Mouse (Mus musculus): ENCODE data around the gene Zp3r. TPM values are rescaled to one million over a fixed set of nuclear protein-coding genes. Genes with fewer than 3 reads are reported as not detected.
"Not testable (repeated sequence)": the region's sequence is repeated elsewhere in the genome, so short reads cannot be mapped to it uniquely, and the experiment has no call there.

Zp3r gene
- polyA plus RNA-seq (2012; rRNA removed) = not detected in 2 replicates
- not detected in 2 replicates for polyA plus RNA-seq (2014; fragmentation: Nextera tagmentation; extraction: Ambion mirVana)

DNA sequence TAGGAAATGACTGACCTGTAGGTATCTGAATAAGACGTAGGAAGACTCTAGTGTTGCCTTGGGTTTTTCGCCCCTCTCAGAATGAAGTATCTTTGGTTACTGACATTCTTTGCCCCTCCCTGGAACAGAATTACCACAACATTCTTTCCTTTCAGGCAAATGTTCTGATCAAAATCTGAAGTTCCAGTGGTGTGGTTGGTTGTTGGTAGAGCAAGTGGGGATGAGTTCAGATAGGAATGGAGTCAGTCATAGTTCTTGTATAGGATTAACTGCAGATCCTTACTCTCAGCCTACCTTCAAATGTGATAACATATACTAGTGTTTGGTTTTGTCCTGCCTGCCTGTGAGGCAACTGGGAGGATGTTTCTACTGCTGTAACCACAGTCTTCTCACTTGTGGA is at the start of gene Zp3r:
TSS of gene Zp3r (minus strand) at position 101 of the 400 bp plus-strand sequence.
- ATAC-seq (ENCODE audit: insufficient read depth) (no peak), DNase-seq (ENCODE audit: low read depth in 3 of 3, low spot score in 3 of 3) (no peak)
- Histone ChIP-seq H3K9ac (replicated peaks) (no peak within 1 kb of the TSS), H3K4me2 (ENCODE audit: low read depth) (no peak within 1 kb of the TSS), H3K9me3 (ENCODE audit: control insufficient read depth, low read length) (no peaks in the 10 kb centered on the region), H3K27ac (no peak within 1 kb of the TSS), H3K4me3 (ENCODE audit: insufficient read depth in 1 of 2, low read depth in 2 of 2, low read length in 2 of 2) (no peak within 1 kb of the TSS), H3K4me1 (replicated peaks; ENCODE audit: control insufficient read depth in 2 of 2, insufficient read depth in 2 of 2, low read length in 1 of 2) (no peaks in the 10 kb centered on the region; a peak in 1 of 4 replicates), H3K36me3 (replicated peaks; ENCODE audit: control insufficient read depth, insufficient read depth, low read depth) (no peaks in the 10 kb centered on the region), H3K27me3 (ENCODE audit: control insufficient read depth, insufficient read depth, low read length) (no peaks in the 10 kb centered on the region)
- 66% methylated on average over 2 of the region's 2 CpGs for WGBS (ENCODE audit: insufficient replicate concordance)
- TF ChIP-seq CTCF (IDR thresholded peaks at IDR 0.05; ENCODE audit: low read depth) (no peak), EP300 (IDR thresholded peaks at IDR 0.05; ENCODE audit: low read depth) (no peak)

DNA sequence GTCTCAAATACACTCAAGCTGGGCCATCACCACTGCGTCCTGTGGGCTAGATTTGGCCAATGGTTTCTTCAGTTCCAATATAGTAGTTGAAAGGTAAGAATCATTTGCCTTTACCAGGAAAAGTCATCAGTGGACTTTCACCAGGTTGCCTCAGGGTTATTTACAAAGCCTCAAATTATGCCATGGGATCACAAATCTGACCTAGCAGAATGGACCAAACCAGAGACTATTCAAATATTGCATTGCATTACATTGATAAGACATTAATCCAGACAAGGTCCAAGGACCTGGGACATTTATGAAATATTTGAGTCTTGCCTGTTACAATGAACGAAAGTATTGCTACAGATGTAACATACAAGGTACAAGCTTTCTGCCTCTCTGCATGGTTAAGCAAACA is 49.1 kb upstream of the Zp3r start:
- DNase-seq (ENCODE audit: low read depth in 3 of 3, low spot score in 3 of 3) (no peak), ATAC-seq (ENCODE audit: insufficient read depth) (no peak)
- H3K4me1 ChIP-seq (replicated peaks; ENCODE audit: control insufficient read depth in 2 of 2, insufficient read depth in 2 of 2, low read length in 1 of 2) = no peaks in the 10 kb centered on the region
- H3K36me3 ChIP-seq (replicated peaks; ENCODE audit: control insufficient read depth, insufficient read depth, low read depth) = no peaks in the 10 kb centered on the region
- H3K9me3 ChIP-seq (ENCODE audit: control insufficient read depth, low read length) = no peaks in the 10 kb centered on the region
- no peak overlapping the region for H3K4me3 ChIP-seq (ENCODE audit: insufficient read depth in 1 of 2, low read depth in 2 of 2, low read length in 2 of 2)
- TF ChIP-seq CTCF (IDR thresholded peaks at IDR 0.05; ENCODE audit: low read depth) (no peak), EP300 (IDR thresholded peaks at IDR 0.05; ENCODE audit: low read depth) (no peak)
- no peaks in the 10 kb centered on the region for H3K27me3 ChIP-seq (ENCODE audit: control insufficient read depth, insufficient read depth, low read length)
- WGBS (ENCODE audit: insufficient replicate concordance) = 64% methylated on average over 2 of the region's 2 CpGs
- no peak overlapping the region for H3K9ac ChIP-seq (replicated peaks)
- no peak overlapping the region for H3K27ac ChIP-seq
- no peak overlapping the region for H3K4me2 ChIP-seq (ENCODE audit: low read depth)

DNA sequence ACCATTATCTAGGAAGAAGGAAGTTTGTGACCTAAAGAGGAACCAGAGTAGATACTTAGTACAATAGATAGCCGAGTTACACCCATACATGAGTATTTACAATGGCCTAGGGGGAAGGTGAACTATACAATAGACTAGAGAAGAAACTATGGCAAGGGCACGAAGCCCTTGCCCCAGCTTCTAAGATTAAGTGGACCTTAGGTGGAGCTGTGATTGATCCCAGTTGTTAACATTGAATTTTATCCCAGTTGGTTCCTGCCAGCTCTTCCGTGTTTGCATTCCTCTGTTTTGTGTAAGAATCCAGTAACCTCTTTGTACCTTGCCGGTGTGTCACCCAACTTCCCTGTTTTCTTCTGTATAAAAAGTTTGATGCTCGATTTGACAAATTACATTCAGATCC is 34.2 kb upstream of the Zp3r start:
- H3K4me3 ChIP-seq (ENCODE audit: insufficient read depth in 1 of 2, low read depth in 2 of 2, low read length in 2 of 2); H3K36me3 ChIP-seq (replicated peaks; ENCODE audit: control insufficient read depth, insufficient read depth, low read depth); DNase-seq (ENCODE audit: low read depth in 3 of 3, low spot score in 3 of 3); H3K9me3 ChIP-seq (ENCODE audit: control insufficient read depth, low read length); H3K27ac ChIP-seq; H3K4me2 ChIP-seq (ENCODE audit: low read depth); H3K27me3 ChIP-seq (ENCODE audit: control insufficient read depth, insufficient read depth, low read length); ATAC-seq (ENCODE audit: insufficient read depth); H3K9ac ChIP-seq (replicated peaks); H3K4me1 ChIP-seq (replicated peaks; ENCODE audit: control insufficient read depth in 2 of 2, insufficient read depth in 2 of 2, low read length in 1 of 2): not testable (repeated sequence)
- WGBS (ENCODE audit: insufficient replicate concordance) = 73% methylated on average over 5 of the region's 5 CpGs

DNA sequence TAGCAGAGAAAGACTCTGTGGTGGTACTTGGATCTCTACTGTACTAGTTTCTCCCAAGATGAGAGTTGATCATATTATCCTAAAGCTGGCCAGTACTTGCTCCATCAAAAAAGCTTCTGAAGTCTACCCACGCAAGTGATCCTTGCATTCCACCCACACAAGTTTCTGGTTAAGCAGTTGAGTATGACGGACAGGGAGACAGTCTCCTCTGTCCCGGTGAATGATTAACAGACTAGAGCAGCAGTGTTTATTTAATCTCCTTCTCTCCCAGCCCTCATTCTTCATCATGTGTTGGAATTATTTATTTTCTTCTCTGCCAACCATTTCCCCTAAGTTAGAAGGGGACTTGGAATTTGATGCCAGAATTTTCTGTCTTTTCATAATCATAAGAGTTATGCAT is 32.0 kb upstream of the Zp3r start, which contains the start of gene C4bp:
TSS of gene C4bp (minus strand) at position 179 of the 400 bp plus-strand sequence.
- Histone ChIP-seq H3K9ac (replicated peaks) (no peak within 1 kb of the TSS), H3K27ac (no peak within 1 kb of the TSS), H3K27me3 (ENCODE audit: control insufficient read depth, insufficient read depth, low read length) (no peaks in the 10 kb centered on the region), H3K4me1 (replicated peaks; ENCODE audit: control insufficient read depth in 2 of 2, insufficient read depth in 2 of 2, low read length in 1 of 2) (peaks cover 0 to 2% of the 10 kb centered on the region in 2 experiments; a peak in 1 of 4 replicates), H3K9me3 (ENCODE audit: control insufficient read depth, low read length) (no peaks in the 10 kb centered on the region), H3K36me3 (replicated peaks; ENCODE audit: control insufficient read depth, insufficient read depth, low read depth) (no peaks in the 10 kb centered on the region), H3K4me2 (ENCODE audit: low read depth) (no peak within 1 kb of the TSS), H3K4me3 (ENCODE audit: insufficient read depth in 1 of 2, low read depth in 2 of 2, low read length in 2 of 2) (no peak within 1 kb of the TSS)
- 64% methylated on average over 3 of the region's 3 CpGs for WGBS (ENCODE audit: insufficient replicate concordance)
- DNase-seq (ENCODE audit: low read depth in 3 of 3, low spot score in 3 of 3) = peak in 1 of 3 experiments; percentile 5
- TF ChIP-seq CTCF (IDR thresholded peaks at IDR 0.05; ENCODE audit: low read depth) = no peak
- no peak for TF ChIP-seq EP300 (IDR thresholded peaks at IDR 0.05; ENCODE audit: low read depth)
- no peak for ATAC-seq (ENCODE audit: insufficient read depth)

DNA sequence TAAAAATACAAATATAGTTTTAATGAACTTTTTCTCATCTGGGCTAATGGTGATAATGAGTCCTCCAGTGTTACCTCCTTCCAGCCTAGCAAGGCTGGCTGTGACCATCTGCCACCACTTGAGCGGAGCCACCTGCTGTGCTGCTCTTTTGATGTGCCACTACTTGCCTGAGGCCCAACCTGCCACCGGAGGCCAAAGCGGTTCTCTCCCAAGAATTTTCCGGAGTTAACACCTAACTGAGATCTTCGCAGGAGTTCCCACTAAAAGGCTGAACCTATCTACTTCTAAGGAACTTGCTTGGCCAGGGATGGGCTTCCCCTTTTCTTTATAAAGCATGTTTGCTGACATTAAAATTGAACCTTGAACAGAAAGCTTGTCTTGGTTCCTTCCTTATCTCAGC is 30.2 kb upstream of the Zp3r start:
- not testable (repeated sequence) for H3K27ac ChIP-seq; DNase-seq (ENCODE audit: low read depth in 3 of 3, low spot score in 3 of 3); ATAC-seq (ENCODE audit: insufficient read depth); H3K27me3 ChIP-seq (ENCODE audit: control insufficient read depth, insufficient read depth, low read length); H3K9ac ChIP-seq (replicated peaks); H3K4me2 ChIP-seq (ENCODE audit: low read depth); H3K4me3 ChIP-seq (ENCODE audit: insufficient read depth in 1 of 2, low read depth in 2 of 2, low read length in 2 of 2); H3K4me1 ChIP-seq (replicated peaks; ENCODE audit: control insufficient read depth in 2 of 2, insufficient read depth in 2 of 2, low read length in 1 of 2); H3K9me3 ChIP-seq (ENCODE audit: control insufficient read depth, low read length); H3K36me3 ChIP-seq (replicated peaks; ENCODE audit: control insufficient read depth, insufficient read depth, low read depth)
- WGBS (ENCODE audit: insufficient replicate concordance) = 41% methylated on average over 5 of the region's 5 CpGs
